Mouse (Mus musculus) ES-E14 (cell line): ENCODE measurements around the gene Senp3. TPM values are rescaled to one million over a fixed set of nuclear protein-coding genes. Genes with fewer than 3 reads are reported as not detected.
A peak's percentile ranks its signal among the peaks of the same experiment; 100 is the strongest.
"Not testable (repeated sequence)": the region's sequence is repeated elsewhere in the genome, so short reads cannot be mapped to it uniquely, and the experiment has no call there.

Source experiments
- DNase-seq: peaks from one replicate; pipeline ENCODE4 v3.0.0-alpha.2; 2013; ENCODE audit warnings: low read depth, low spot score
- H3K27ac ChIP-seq: 2 replicates; pipeline ENCODE4 v1.5.1; 2012; ENCODE audit warnings: low read depth, mild to moderate bottlenecking, low read length, moderate library complexity, mixed read lengths; ENCODE audit not compliant: poor library complexity, insufficient read depth, severe bottlenecking
- H3K36me3 ChIP-seq: 2 replicates; pipeline ENCODE4 v1.6.1; 2012; ENCODE audit warnings: mild to moderate bottlenecking, low read length, moderate library complexity, mixed read lengths; ENCODE audit not compliant: control insufficient read depth, poor library complexity, insufficient read depth, severe bottlenecking
- H3K4me1 ChIP-seq, 2 experiments: fragments of 150-350 bp in 1 of 2; sonication (generic) in 1 of 2; 2 replicates each; pipeline ENCODE4 v1.6.1; 2012; ENCODE audit warnings: low read length in 2 of 2, mild to moderate bottlenecking in 1 of 2, mixed read lengths in 1 of 2; ENCODE audit not compliant: control insufficient read depth in 2 of 2, insufficient read depth in 2 of 2, poor library complexity in 1 of 2
- H3K4me3 ChIP-seq, 2 experiments: fragments of 150-350 bp in 1 of 2; sonication (generic) in 1 of 2; 2 replicates each; pipeline ENCODE4 v1.5.1; 2012; ENCODE audit warnings: low read length in 2 of 2, low read depth in 1 of 2, mild to moderate bottlenecking in 1 of 2, mixed read lengths in 1 of 2; ENCODE audit not compliant: insufficient read depth in 1 of 2, poor library complexity in 1 of 2, severe bottlenecking in 1 of 2
- H3K9ac ChIP-seq: 2 replicates; pipeline ENCODE4 v1.6.1; 2012; ENCODE audit warnings: low read depth, mild to moderate bottlenecking, low read length, mixed read lengths; ENCODE audit not compliant: poor library complexity, insufficient read depth, severe bottlenecking
- H3K9me3 ChIP-seq: fragments of 150-350 bp; sonication (generic); 2 replicates; pipeline ENCODE4 v1.6.1; 2012; ENCODE audit warnings: low read depth, mild to moderate bottlenecking, low read length; ENCODE audit not compliant: control insufficient read depth, insufficient read depth
- CHD2 ChIP-seq: IDR thresholded peaks from 2 replicates; pipeline ENCODE4 v1.6.1; 2014; ENCODE audit warnings: mild to moderate bottlenecking, low read depth, low read length, inconsistent platforms
- HCFC1 ChIP-seq: IDR thresholded peaks from 2 replicates; pipeline ENCODE4 v1.6.1; 2012; ENCODE audit warnings: low read length, inconsistent platforms, borderline replicate concordance; ENCODE audit not compliant: insufficient read depth
- MAFK ChIP-seq: IDR thresholded peaks from 2 replicates; pipeline ENCODE4 v1.6.1; 2014; ENCODE audit warnings: mild to moderate bottlenecking, low read depth, low read length, inconsistent platforms; ENCODE audit not compliant: insufficient read depth
- ZC3H11A ChIP-seq: IDR thresholded peaks from 2 replicates; pipeline ENCODE4 v1.6.1; 2012; ENCODE audit warnings: low read depth, mild to moderate bottlenecking, inconsistent platforms, low read length, borderline replicate concordance
- ZNF384 ChIP-seq: IDR thresholded peaks from 2 replicates; pipeline ENCODE4 v1.6.1; 2012; ENCODE audit warnings: low read depth, low read length, inconsistent platforms
- in situ Hi-C, 2 experiments: fragments of 600-800 bp; cut with MboI; formaldehyde crosslinking; loops; one replicate each; pipeline ENCODE4 v1.15.1; 2025; ENCODE audit warnings: low sequenced_read_pairs in 2 of 2, inconsistent platforms in 1 of 2; ENCODE audit not compliant: unreplicated experiment in 2 of 2
- total RNA-seq: library from RNA; depleted of rRNA; stranded (reverse); fragments of 300-350 nt; gene quantifications from 2 replicates; pipeline ENCODE4 v1.2.3, GENCODE M21; 2012; rRNA removed

Gene Senp3
- total RNA-seq, 1 experiment: 282 TPM

- no peaks in the 10 kb centered on the region for H3K36me3 ChIP-seq
- H3K9me3 ChIP-seq: no peaks in the 10 kb centered on the region
- no peak overlapping the region for H3K9ac ChIP-seq
- DNase-seq: peak; percentile 83
- no peak overlapping the region for H3K4me3 ChIP-seq
- TF ChIP-seq HCFC1 (no peak), CHD2 (peak; percentile 76; the same call in 1 of the 2 replicates), ZC3H11A (0 out of 2 replicates have a peak, but pooled peaks have one; percentile 3), ZNF384 (no peak), MAFK (no peak)
- H3K27ac ChIP-seq: no peak overlapping the region
- peaks cover under 1 to 2% of the 10 kb centered on the region in 2 experiments; a peak in 1 of 4 replicates for H3K4me1 ChIP-seq
- in situ Hi-C loops: no loop called here
These were observed 53.6 kb downstream of the Senp3 start for GRCm38 (mm10) chr11:69628286-69628685.

DNA sequence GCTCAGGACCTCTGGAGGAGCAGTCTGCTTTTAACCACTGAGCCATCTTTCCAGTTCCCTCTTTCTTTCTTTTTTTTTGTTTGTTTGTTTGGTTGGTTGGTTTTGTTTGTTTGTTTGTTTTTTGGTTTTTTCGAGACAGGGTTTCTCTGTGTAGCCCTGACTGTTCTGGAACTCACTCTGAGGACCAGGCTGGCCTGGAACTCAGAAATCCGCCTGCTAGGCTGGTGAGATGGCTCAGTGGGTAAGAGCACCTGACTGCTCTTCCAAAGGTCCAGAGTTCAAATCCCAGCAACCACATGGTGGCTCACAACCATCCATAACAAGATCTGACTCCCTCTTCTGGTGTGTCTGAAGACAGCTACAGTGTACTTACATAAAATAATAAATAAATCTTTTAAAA lies 57.5 kb downstream of the Senp3 start:
- DNase-seq: not testable (repeated sequence)

More for the DNA sequence above, 57.5 kb downstream of the Senp3 start:
- H3K4me3 ChIP-seq, in situ Hi-C loops, H3K4me1 ChIP-seq, H3K27ac ChIP-seq, H3K9ac ChIP-seq, H3K9me3 ChIP-seq, H3K36me3 ChIP-seq: not testable (repeated sequence)

Other genes with a start within 250 kb of the Senp3 start
- 0.98 and 2.5 TPM in 2 replicates for gene Dnah2, start 133.0 kb downstream of the Senp3 start, total RNA-seq
- gene Efnb3, start 121.9 kb downstream of the Senp3 start, total RNA-seq: 3.1 and 3.2 TPM in 2 replicates
- gene Wrap53, start 101.8 kb downstream of the Senp3 start, total RNA-seq: 30.7 and 33.0 TPM in 2 replicates
- gene Trp53, start 101.7 kb downstream of the Senp3 start, total RNA-seq: 98.0 and 105 TPM in 2 replicates
- 12.1 and 13.1 TPM in 2 replicates for gene Atp1b2, start 76.1 kb downstream of the Senp3 start, total RNA-seq
- not detected in 2 replicates for gene Shbg, start 64.2 kb downstream of the Senp3 start, total RNA-seq
- gene Sat2, start 60.1 kb downstream of the Senp3 start, total RNA-seq: 3.2 and 3.6 TPM in 2 replicates
- gene Fxr2, start 49.1 kb downstream of the Senp3 start, total RNA-seq: 153 and 161 TPM in 2 replicates
- gene Sox15, start 26.8 kb downstream of the Senp3 start, total RNA-seq: 6.6 and 8.2 TPM in 2 replicates
- 258 and 349 TPM in 2 replicates for gene Mpdu1, start 19.4 kb downstream of the Senp3 start, total RNA-seq
- gene Cd68, start 15.9 kb downstream of the Senp3 start, total RNA-seq: 23.4 and 32.7 TPM in 2 replicates
- gene Eif4a1, start 9.7 kb downstream of the Senp3 start, total RNA-seq: 1,512 and 1,948 TPM in 2 replicates
- 8.6 and 11.7 TPM in 2 replicates for gene Tnfsf13, start 3.7 kb upstream of the Senp3 start, total RNA-seq
- gene Tnfsf12, start 13.8 kb upstream of the Senp3 start, total RNA-seq: 8.7 and 16.1 TPM in 2 replicates
- 13.7 and 19.9 TPM in 2 replicates for gene Tnfsfm13, start 14.0 kb upstream of the Senp3 start, total RNA-seq
- gene Polr2a, start 76.6 kb upstream of the Senp3 start, total RNA-seq: 71.9 and 74.2 TPM in 2 replicates
- 0.22 and 0.48 TPM in 2 replicates for gene Slc35g3, start 79.9 kb upstream of the Senp3 start, total RNA-seq
- 1.6 and 3.0 TPM in 2 replicates for gene Zbtb4, start 83.8 kb upstream of the Senp3 start, total RNA-seq
- 3.8 and 5.7 TPM in 2 replicates for gene Chrnb1, start 113.9 kb upstream of the Senp3 start, total RNA-seq
- gene Fgf11, start 119.8 kb upstream of the Senp3 start, total RNA-seq: 0.31 and 0.42 TPM in 2 replicates
- gene Tmem102, start 123.5 kb upstream of the Senp3 start, total RNA-seq: 1.3 and 1.8 TPM in 2 replicates
- gene Gm39566, start 133.2 kb upstream of the Senp3 start, total RNA-seq: not detected in 2 replicates
- gene Spem2, start 136.4 kb upstream of the Senp3 start, total RNA-seq: not detected in 2 replicates
- 0.27 TPM in 1 of 2 replicates, not detected in the other for gene Spem1, start 140.1 kb upstream of the Senp3 start, total RNA-seq
- gene Nlgn2, start 155.7 kb upstream of the Senp3 start, total RNA-seq: 8.9 and 9.5 TPM in 2 replicates
- gene Tmem256, start 156.4 kb upstream of the Senp3 start, total RNA-seq: 88.9 and 90.7 TPM in 2 replicates
- gene Plscr3, start 164.3 kb upstream of the Senp3 start, total RNA-seq: 7.0 and 7.2 TPM in 2 replicates
- gene Tnk1, start 176.6 kb upstream of the Senp3 start, total RNA-seq: 3.4 and 8.1 TPM in 2 replicates
- not detected in 2 replicates for gene Tmem95, start 195.9 kb upstream of the Senp3 start, total RNA-seq
- 3.1 and 5.4 TPM in 2 replicates for gene Kctd11, start 199.3 kb upstream of the Senp3 start, total RNA-seq
- gene Acap1, start 213.5 kb upstream of the Senp3 start, total RNA-seq: 9.6 and 14.7 TPM in 2 replicates
- 3.3 and 5.7 TPM in 2 replicates for gene 2810408A11Rik, start 218.9 kb upstream of the Senp3 start, total RNA-seq
- 66.3 and 98.2 TPM in 2 replicates for gene Neurl4, start 219.0 kb upstream of the Senp3 start, total RNA-seq
- gene Gps2, start 231.8 kb upstream of the Senp3 start, total RNA-seq: 14.3 and 15.5 TPM in 2 replicates
- gene Eif5a, start 239.9 kb upstream of the Senp3 start, total RNA-seq: 754 and 926 TPM in 2 replicates